ENCODE assay signal across 13 mouse cellular contexts in genomic region chr7:132197817-132198475, GRCm38 (mm10). TPM values are rescaled to one million over a fixed set of nuclear protein-coding genes. Genes with fewer than 3 reads are reported as not detected.
"Had no signal": no experiment of that assay in that cellular context is flagged by ENCODE, and none has a peak within 500 bp of the region (broad histone marks: within the 10 kb centered on the region; RNA-seq: fewer than 3 reads in every experiment).

No protein-coding gene starts in this region.

- H3K4me1 ChIP-seq: kidney, embryonic 15.5 days; neural tube, embryonic 12.5 days; stomach, embryonic 15.5 days had no signal

- H3K36me3 ChIP-seq: kidney, embryonic 15.5 days; limb, embryonic 13.5 days; midbrain, embryonic 12.5 days; neural tube, embryonic 12.5 days; stomach, embryonic 15.5 days had no signal

- H3K27me3 ChIP-seq: midbrain, embryonic 12.5 days; neural tube, embryonic 12.5 days; stomach, embryonic 15.5 days had no signal

- H3K4me3 ChIP-seq: kidney, embryonic 15.5 days; limb, embryonic 13.5 days; midbrain, embryonic 12.5 days; myocyte; neural tube, embryonic 12.5 days; stomach, embryonic 15.5 days had no signal

- H3K9ac ChIP-seq: kidney, embryonic 15.5 days; limb, embryonic 13.5 days; liver, embryonic 14.5 days; midbrain, embryonic 12.5 days; neural tube, embryonic 12.5 days; stomach, embryonic 15.5 days had no signal

- H3K27ac ChIP-seq: kidney, embryonic 15.5 days; limb, embryonic 13.5 days; liver, embryonic 14.5 days; midbrain, embryonic 12.5 days; neural tube, embryonic 12.5 days; stomach, embryonic 15.5 days had no signal

- DNase-seq: kidney, adult 2 months; kidney, postnatal 14 days; lung, adult 18-20 months; right cerebral cortex, postnatal 14 days; thymus, adult 2 months; thymus, postnatal 25 days had no signal

- H3K4me2 ChIP-seq: kidney, embryonic 15.5 days; limb, embryonic 13.5 days; midbrain, embryonic 12.5 days; neural tube, embryonic 12.5 days; stomach, embryonic 15.5 days had no signal

- H3K9me3 ChIP-seq: kidney, embryonic 15.5 days; limb, embryonic 13.5 days; midbrain, embryonic 12.5 days; neural tube, embryonic 12.5 days; stomach, embryonic 15.5 days had no signal

RNA-seq across cellular contexts. Expression of gene Cpxm2, which starts 43.4 kb away (rescaled TPM):
- polyA plus RNA-seq: myocyte had no signal
